Mouse (Mus musculus) spleen, adult 12 weeks (tissue): ENCODE measurements around the gene Trip13.

ENCODE experiments used
- DNase-seq: peaks from one replicate; pipeline ENCODE4 v3.0.0; 2022; ENCODE audit warnings: low spot score

Trip13 gene

DNA sequence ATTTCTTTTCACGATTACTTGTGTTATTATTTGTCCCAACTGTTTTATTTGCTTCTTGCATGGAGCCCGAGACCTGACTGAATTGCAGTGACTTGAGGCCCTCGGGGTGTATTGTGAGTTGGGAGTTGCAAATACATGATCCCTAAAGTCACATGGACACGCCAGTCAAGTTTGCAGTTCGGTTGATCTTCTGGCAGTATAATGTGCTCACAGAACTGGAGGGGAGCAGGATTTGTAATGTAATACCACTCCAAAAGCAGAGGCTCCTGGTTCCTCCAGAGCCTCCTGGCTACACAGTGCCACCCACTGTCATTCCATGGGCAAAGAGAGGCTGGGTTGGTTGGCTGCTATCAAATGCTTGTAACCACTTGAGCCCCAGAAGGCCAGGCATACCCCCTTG lies 51.0 kb downstream of the Trip13 start:
- no peak for DNase-seq

- no peak for DNase-seq
Measured at GRCm38 (mm10) chr13:73886066-73886465, 51.5 kb downstream of the Trip13 start.

DNA sequence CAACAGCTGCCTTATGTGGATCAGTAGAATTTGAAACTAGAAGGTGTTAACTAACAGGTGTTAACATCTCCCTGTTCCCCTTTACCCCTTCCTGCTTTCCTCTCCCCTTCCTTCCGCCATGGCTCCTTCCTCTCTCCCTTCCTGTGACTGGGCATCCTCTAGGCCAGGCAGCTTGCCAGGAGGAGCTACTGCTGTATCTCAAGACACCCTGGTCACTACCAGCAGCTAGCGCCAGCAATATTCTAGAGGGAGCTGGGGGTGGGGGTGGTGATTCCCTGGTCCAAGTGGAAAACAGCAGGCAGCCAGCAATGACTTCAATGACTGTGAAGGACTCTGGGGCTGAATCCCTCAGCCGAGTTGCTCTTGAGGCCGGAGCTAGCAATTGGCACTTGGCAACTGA lies 51.9 kb downstream of the Trip13 start:
- no peak for DNase-seq

DNA sequence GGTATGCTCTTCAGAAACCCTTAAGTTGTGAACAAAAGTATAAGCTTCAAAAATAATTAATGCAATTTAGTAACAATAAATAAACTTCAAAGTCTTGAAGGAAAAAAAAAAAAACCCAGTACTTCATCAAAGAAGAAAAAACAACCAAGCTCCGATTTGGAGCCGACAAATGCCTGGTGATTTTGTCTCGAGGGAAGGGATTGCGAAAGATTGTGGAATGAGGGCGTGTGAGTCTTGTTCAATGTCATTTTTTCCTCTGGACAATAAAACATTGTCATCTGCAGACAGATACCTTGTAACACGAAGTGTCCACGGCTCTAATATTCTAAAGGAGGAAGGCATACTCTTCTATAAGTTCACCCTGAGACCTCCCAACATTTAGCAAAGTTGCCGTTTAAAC lies 56.2 kb downstream of the Trip13 start:
- DNase-seq, result no peak

DNA sequence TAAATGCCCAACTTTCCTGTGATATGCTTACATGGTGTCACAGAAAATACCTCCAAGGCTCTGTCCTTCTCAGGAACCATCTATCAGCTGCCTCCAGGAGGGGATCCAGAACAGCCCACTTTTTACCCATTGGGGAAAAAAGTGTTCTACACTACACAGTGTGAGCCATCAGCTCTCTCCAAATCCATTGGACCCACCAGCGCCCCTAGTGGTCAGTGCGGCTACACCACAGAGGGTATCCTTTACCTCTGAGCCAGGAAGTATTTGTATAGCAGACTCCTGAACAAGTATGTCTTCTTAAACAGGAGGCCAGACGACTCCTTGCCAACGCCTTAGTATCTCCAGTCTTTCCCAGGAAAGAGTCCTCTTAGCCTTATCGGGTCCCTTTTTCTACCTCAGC lies 57.8 kb downstream of the Trip13 start:
- DNase-seq, result no peak

- DNase-seq, result no peak
Measured at GRCm38 (mm10) chr13:73872159-73872558, 65.4 kb downstream of the Trip13 start.
